Mouse (Mus musculus): ENCODE data around the gene Gm21885.
A peak's percentile ranks its signal among the peaks of the same experiment; 100 is the strongest.

DNA sequence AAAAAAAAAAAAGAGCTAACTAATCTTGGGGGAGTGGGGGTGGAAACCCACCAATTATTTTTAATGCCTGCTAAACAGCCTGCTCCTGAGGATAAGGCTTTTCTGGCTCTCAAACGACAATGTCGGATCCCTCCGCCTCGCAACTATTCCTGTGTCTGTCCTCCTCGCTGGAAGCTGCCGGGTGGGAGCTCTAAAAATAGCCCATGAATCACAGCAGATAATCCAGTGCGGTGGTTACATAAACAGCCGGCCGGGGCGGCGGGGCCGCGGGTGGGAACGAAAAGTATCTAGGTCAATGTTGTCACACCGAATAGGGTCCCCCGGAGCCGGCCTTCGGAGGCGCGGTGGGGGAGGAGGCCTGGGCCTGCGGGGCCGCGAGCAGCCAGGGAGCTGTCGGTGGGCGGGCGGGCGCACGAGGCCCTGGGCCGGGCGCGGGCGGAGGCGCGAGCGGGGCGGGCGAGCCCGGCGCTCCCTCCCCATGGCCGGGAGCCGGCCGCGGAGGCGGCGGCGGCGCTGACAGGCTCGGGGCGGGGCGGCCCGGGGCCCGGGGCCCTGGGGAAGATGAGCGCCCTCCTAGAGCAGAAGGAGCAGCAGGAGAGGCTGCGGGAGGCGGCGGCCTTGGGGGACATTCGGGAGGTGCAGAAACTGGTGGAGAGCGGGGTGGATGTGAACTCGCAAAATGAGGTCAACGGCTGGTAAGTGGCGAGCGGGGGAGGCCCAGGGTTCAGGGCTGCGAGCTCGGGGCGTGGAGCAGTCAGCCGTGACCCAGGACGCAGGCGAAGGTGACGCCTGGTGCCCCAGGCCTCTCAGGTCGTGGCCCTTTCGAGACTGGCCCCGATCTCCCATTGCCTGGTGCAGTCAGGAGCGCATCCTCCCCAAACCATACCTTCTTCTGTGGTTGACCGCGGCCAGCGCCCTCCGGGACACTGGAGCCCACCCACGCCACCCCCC, 46.3 kb downstream of the Gm21885 start, which contains the start of gene Ankrd40:
- TF ChIP-seq POLR2A (IDR thresholded peaks at IDR 0.05; ENCODE audit: borderline replicate concordance, extremely low read depth, insufficient read depth, insufficient read length, poor library complexity, severe bottlenecking) = peak; percentile 80; the same call in 1 of the 2 replicates
- no peak for TF ChIP-seq CTCF (IDR thresholded peaks at IDR 0.05; ENCODE audit: borderline replicate concordance, extremely low read depth, insufficient read depth, insufficient read length)
